Mouse (Mus musculus) ES-Bruce4 (cell line): ENCODE results near the gene 2010300C02Rik. TPM values are rescaled to one million over a fixed set of nuclear protein-coding genes. Genes with fewer than 3 reads are reported as not detected.

ENCODE experiments used
- H3K27ac ChIP-seq: 2 replicates; pipeline ENCODE4 v1.5.1; 2012; ENCODE audit warnings: low read length, inconsistent platforms; ENCODE audit not compliant: insufficient read depth
- H3K27me3 ChIP-seq: 2 replicates; pipeline ENCODE4 v1.6.1; 2012; ENCODE audit warnings: mild to moderate bottlenecking, low read length, inconsistent platforms; ENCODE audit not compliant: control insufficient read depth, poor library complexity, insufficient read depth, severe bottlenecking
- H3K36me3 ChIP-seq: 2 replicates; pipeline ENCODE4 v1.6.1; 2012; ENCODE audit warnings: inconsistent platforms, mild to moderate bottlenecking, low read length, moderate library complexity; ENCODE audit not compliant: control insufficient read depth, poor library complexity, insufficient read depth, severe bottlenecking
- H3K4me1 ChIP-seq: one replicate; pipeline ENCODE4 v1.8.1; 2011; ENCODE audit warnings: low read length; ENCODE audit not compliant: control insufficient read depth, insufficient read depth
- H3K4me3 ChIP-seq: 2 replicates; pipeline ENCODE4 v1.5.1; 2011; ENCODE audit warnings: low read depth, mild to moderate bottlenecking, low read length
- H3K9ac ChIP-seq: 2 replicates; pipeline ENCODE4 v1.6.1; 2012; ENCODE audit warnings: low read depth, mild to moderate bottlenecking, inconsistent platforms; ENCODE audit not compliant: poor library complexity, severe bottlenecking
- H3K9me3 ChIP-seq: replicated peaks from 2 replicates; pipeline ENCODE4 v1.6.1; 2012; ENCODE audit warnings: mild to moderate bottlenecking, low read length, inconsistent platforms; ENCODE audit not compliant: control insufficient read depth, poor library complexity, insufficient read depth, severe bottlenecking
- CTCF ChIP-seq: IDR thresholded peaks from one replicate; pipeline ENCODE4 v1.8.1; 2011; ENCODE audit warnings: low read depth, low read length
- EP300 ChIP-seq: IDR thresholded peaks from 2 replicates; pipeline ENCODE4 v1.6.1; 2011; ENCODE audit warnings: low read depth, low read length; ENCODE audit not compliant: insufficient read depth
- POLR2A ChIP-seq: IDR thresholded peaks from one replicate; pipeline ENCODE4 v1.8.1; 2011; ENCODE audit warnings: low read length; ENCODE audit not compliant: insufficient read depth
- polyA plus RNA-seq: library from polyadenylated mRNA; stranded (reverse); fragments of >200 nt; gene quantifications from 2 replicates; pipeline ENCODE4 v1.2.4, GENCODE M21; 2011; ENCODE audit warnings: low read depth; ENCODE audit not compliant: missing spikeins, insufficient read depth, insufficient read length

2010300C02Rik gene
- polyA plus RNA-seq, 1 experiment, result 0.70 TPM

- H3K27me3 ChIP-seq, result no peaks in the 10 kb centered on the region
- no peaks in the 10 kb centered on the region for H3K9me3 ChIP-seq
- peaks cover 2% of the 10 kb centered on the region for H3K4me1 ChIP-seq
- H3K27ac ChIP-seq, result no peak overlapping the region
- no peak overlapping the region for H3K9ac ChIP-seq
- no peaks in the 10 kb centered on the region for H3K36me3 ChIP-seq
- H3K4me3 ChIP-seq, result no peak overlapping the region
- TF ChIP-seq POLR2A, result no peak
- TF ChIP-seq CTCF, result no peak
- no peak for TF ChIP-seq EP300
Measured at GRCm38 (mm10) chr1:37667386-37667785, 52.5 kb downstream of the 2010300C02Rik start.

DNA sequence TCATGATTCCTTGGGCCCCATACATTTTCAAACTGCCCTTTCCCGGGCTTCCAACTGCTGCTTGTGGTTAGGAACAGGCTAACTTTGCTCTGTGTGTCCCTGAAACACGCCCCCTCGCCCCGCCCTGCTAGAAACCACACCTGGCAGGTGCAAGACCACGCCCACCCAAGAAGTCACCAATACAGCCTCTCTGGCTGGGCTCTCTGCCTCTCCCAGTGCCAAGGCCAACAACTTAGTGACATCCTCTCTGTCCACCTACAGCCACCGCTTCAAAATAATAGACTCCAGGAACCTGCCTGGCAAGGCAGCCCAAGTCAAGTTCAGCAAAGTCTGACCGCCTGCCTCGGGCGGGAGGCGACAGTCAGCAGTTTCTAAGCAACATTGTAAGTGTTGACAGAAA, 53.3 kb downstream of the 2010300C02Rik start:
- Histone ChIP-seq H3K4me3 (no peak overlapping the region), H3K9ac (no peak overlapping the region), H3K4me1 (no peaks in the 10 kb centered on the region), H3K9me3 (no peaks in the 10 kb centered on the region), H3K36me3 (no peaks in the 10 kb centered on the region), H3K27ac (no peak overlapping the region), H3K27me3 (no peaks in the 10 kb centered on the region)
- TF ChIP-seq EP300 (no peak), CTCF (no peak)

DNA sequence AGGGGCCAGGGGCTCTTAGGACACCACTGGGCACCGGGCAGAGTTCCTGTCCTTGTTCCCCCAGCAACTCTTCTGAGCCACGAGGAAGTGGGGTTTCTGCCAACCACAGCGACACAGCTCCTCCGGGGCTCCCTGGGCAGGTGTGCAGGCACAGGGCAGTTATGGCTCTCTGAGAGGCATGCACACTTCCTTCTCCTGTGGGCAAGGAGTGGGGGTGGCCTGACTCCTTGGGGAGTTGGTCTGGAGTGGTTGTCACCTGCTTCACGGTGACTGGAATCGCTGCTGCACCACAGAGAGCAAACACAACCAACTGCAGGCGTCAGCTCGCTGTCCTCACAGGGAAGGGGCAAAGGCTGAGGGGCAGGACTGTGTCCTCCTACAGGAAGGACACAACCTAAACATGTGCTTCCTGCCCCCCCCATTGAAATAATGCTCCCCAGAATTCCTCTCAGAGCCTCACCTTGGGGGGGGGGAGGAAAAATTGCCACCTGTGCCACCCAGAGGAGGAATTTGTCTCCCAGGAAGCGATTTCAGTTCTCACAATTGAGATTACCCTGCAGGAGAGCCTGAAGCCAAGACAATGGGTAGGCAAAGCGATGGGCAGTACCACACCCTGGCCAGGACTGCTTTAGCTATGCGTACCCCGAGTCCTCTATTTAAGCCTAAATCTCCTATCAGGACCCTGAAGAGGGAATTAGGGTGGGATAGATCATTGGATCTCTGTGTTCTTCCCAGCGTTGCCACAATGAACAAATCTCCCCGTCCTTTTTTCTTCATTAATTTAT, 54.2 kb downstream of the 2010300C02Rik start:
- Histone ChIP-seq H3K9ac (no peak overlapping the region), H3K4me3 (no peak overlapping the region), H3K27ac (no peak overlapping the region), H3K4me1 (no peaks in the 10 kb centered on the region), H3K9me3 (no peaks in the 10 kb centered on the region), H3K27me3 (no peaks in the 10 kb centered on the region), H3K36me3 (no peaks in the 10 kb centered on the region)
- TF ChIP-seq CTCF, result no peak
- no peak for TF ChIP-seq EP300
- no peak for TF ChIP-seq POLR2A

DNA sequence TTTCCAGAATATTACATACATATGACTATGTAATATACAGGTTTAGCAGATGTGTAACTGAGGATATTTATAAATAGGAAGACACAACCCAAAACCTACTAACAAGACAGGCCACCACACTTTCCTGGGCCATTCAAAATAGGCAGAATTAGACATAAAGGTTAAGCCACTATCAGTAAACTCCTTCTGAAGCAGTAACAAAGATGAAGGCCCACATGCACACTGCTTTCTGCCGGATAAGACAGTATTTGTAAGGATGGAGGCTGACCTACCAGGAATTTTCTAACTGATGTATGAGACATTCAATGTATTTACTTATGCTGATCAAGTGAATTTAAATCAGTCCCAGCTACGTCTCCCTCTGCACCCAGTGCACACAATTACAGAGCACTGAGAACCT, 55.4 kb downstream of the 2010300C02Rik start:
- no peaks in the 10 kb centered on the region for H3K4me1 ChIP-seq
- no peaks in the 10 kb centered on the region for H3K36me3 ChIP-seq
- H3K27me3 ChIP-seq, result no peaks in the 10 kb centered on the region
- TF ChIP-seq POLR2A, result no peak
- no peak for TF ChIP-seq EP300
- no peak for TF ChIP-seq CTCF
- no peak overlapping the region for H3K9ac ChIP-seq
- H3K4me3 ChIP-seq, result no peak overlapping the region
- H3K9me3 ChIP-seq, result no peaks in the 10 kb centered on the region
- H3K27ac ChIP-seq, result no peak overlapping the region

GRCm38 (mm10) chr1:37663606-37664005, 56.3 kb downstream of the 2010300C02Rik start:
- H3K4me3 ChIP-seq, result no peak overlapping the region
- H3K9ac ChIP-seq, result no peak overlapping the region
- H3K27me3 ChIP-seq, result no peaks in the 10 kb centered on the region
- H3K27ac ChIP-seq, result no peak overlapping the region
- no peaks in the 10 kb centered on the region for H3K9me3 ChIP-seq
- H3K4me1 ChIP-seq, result no peaks in the 10 kb centered on the region
- H3K36me3 ChIP-seq, result no peaks in the 10 kb centered on the region
- TF ChIP-seq POLR2A, result no peak
- TF ChIP-seq CTCF, result no peak

- Histone ChIP-seq H3K9me3 (no peaks in the 10 kb centered on the region), H3K27ac (no peak overlapping the region), H3K4me3 (no peak overlapping the region), H3K36me3 (no peaks in the 10 kb centered on the region), H3K9ac (no peak overlapping the region), H3K27me3 (no peaks in the 10 kb centered on the region), H3K4me1 (no peaks in the 10 kb centered on the region)
- no peak for TF ChIP-seq EP300
- TF ChIP-seq CTCF, result no peak
- no peak for TF ChIP-seq POLR2A
Measured at GRCm38 (mm10) chr1:37656017-37656416, 63.9 kb downstream of the 2010300C02Rik start.
